Mouse (Mus musculus) lung, postnatal 10 days (tissue): ENCODE results near the gene Ccdc141.
A peak's percentile ranks its signal among the peaks of the same experiment; 100 is the strongest.

ENCODE experiments used
- DNase-seq: peaks from one replicate; pipeline ENCODE4 v3.0.0; 2021

Gene Ccdc141

DNA sequence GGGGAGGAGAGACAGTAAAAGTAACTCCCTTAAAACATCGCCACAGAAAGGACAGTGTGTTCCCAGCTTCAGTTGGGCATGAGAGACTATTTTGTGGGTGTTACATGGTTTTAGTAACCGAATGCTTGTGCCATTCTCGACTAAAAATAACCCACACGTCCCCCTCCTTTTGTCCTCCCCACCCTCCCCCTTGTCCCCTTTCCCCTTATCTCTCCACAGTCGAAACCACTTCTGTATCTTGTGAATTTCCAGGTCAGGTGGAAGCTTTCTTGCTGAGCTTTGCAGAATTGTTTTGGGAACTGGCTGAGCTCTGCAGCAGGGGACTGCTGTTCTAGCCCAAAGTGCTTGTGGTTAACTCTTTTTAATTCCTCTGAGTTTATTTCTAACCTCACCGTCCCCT is 200.2 kb downstream of the Ccdc141 start:
- no peak for DNase-seq

DNA sequence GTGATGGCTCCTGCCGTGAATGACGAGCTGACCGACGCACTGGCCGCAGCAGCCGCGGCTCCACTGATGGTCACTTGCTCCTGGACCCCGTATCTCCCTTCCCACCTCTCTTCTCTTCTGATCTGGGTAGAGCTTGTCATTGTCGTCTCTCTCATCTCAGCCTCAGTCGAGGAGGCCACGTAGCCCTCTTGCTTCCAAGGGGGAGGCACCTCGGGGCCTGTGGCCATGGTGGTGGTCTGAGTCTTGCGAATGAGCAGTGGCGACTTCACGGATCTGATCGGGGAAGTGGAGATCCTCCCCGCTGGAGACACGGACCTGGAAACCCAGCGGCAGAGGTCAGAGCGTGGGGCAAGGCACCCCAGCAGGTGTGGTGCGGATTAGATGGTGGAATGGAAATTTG is 200.8 kb downstream of the Ccdc141 start:
- DNase-seq: no peak

DNA sequence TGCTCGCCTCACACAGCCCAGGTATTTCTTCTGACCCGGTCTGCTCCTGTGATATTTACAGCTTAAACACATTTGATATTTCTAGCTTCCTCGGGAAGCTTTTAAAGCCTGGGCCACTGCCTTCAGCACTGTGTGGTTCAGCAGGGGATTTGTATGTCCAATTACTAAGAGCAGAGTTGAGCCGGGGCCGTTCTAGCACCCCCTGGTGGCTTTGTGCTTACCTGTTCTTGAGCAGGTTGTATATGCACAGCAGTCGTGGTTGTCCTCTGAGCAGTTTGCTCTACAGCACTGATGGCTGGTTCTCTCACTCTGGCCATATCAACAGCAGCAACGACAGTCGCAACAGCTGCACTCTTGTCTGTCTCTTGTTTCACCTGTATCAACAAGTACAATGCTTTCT is 201.5 kb downstream of the Ccdc141 start:
- peak; percentile 82 for DNase-seq

DNA sequence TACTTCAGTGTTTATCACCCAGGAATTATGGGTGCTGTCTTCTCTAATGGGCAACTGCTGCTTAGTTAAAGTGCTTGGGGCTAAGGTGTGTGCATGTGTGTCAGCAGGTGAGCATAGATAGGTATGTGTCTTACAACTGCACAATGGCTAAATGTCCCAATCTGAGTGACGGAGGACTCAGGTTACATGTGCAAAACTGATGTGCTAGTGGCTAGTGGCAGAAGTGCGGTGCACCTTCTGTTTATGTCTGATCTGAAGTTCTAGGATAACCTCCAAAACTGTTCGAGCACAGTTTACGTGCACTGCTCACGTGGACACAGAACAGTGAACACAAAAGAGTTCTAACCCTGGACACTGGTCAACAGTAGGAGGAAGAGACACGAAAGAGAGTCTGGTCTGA is 203.9 kb downstream of the Ccdc141 start:
- no peak for DNase-seq

DNA sequence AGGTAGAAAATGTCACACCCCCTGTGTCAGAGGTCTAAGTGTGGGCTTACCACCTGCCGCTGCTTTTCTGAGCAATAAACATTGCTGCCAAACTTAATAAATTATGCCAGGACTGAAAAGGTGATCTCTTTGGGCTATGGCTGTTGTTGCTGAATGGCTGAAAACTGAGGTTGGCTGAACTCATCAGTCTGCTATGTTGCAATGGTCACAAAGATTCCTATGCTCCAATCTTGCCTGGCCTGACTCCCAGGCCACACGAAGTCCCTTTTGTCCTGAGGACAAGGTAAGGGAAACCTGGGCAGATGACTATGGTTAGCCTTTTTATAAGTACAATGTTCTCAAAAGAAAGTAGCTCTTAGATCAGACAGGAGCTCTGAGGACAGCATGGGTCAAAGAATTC is 204.4 kb downstream of the Ccdc141 start:
- no peak for DNase-seq

DNA sequence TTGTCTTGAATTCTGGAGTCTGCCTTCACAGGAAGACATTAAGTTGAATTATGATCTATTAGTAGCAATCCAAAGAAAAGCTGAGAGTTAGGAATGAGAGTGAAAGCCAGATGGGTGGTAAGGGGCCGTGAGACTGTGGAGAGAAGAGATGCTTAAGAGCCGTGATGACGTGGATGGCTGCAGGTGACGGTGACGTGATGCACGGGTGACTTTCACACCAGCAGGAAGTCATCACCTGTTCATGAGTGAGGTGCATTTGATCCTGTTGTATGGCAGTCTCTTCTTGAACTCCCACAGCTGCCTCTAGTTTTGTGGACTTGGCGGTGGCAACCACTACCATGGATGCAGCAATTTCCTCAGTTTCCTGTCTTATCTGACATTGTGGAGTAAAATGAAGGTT is 204.9 kb downstream of the Ccdc141 start:
- no peak for DNase-seq

DNA sequence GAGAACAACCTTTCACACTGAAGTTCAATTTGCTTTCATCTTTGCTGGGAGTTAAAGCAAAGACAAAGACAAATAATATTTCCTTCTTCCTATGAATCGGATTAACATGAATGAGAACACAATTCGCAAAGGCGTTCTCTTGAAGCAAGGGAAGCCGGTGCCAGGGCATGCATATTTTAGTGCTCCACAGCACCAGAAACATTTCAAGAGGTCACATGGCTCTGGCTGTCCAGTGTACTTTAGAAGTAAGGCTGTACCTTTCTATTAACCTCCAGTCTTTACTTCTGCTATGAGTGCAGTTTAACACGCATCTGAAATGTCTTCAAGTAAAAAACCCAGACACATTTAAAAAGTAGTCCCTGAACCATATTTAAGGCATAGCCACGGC is 208.4 kb downstream of the Ccdc141 start:
- no peak for DNase-seq

DNA sequence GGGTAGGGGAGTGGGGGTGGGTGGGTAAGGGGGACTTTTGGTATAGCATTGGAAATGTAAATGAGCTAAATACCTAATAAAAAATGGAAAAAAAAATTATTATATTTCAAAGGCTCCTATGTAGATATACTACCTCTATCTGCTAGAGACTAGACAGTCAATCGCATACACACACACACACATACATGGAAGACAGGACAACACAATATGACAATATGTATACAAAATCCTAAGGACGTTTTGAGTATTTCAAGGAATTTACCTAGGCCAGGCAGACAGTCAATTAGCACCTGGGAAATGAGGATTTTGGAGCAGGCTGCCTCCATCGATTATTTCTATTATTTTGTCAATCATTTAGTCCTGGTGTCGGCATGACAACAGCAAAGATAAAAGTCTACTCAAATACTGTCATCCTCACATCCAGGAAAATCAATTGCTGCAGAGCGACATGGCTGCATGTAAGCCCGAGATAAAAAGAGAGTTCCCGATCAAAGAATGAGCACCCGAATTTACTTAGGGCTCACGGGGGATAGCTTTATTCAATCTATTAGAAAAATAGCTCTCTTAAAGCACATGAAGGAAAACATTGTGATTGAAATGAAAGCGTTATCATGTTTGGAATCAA is 208.9 kb downstream of the Ccdc141 start:
- DNase-seq: no peak
